Mouse (Mus musculus): ENCODE measurements around the gene Atp11a. TPM values are rescaled to one million over a fixed set of nuclear protein-coding genes. Genes with fewer than 3 reads are reported as not detected.

Gene Atp11a
- polyA plus RNA-seq (2012; rRNA removed; ENCODE audit: low replicate concordance): 5.6 and 12.4 TPM in 2 replicates

GRCm38 (mm10) chr8:12756391-12757157, at the start of gene Atp11a:
Atp11a (plus strand) TSS chr8:12757014.

DNA sequence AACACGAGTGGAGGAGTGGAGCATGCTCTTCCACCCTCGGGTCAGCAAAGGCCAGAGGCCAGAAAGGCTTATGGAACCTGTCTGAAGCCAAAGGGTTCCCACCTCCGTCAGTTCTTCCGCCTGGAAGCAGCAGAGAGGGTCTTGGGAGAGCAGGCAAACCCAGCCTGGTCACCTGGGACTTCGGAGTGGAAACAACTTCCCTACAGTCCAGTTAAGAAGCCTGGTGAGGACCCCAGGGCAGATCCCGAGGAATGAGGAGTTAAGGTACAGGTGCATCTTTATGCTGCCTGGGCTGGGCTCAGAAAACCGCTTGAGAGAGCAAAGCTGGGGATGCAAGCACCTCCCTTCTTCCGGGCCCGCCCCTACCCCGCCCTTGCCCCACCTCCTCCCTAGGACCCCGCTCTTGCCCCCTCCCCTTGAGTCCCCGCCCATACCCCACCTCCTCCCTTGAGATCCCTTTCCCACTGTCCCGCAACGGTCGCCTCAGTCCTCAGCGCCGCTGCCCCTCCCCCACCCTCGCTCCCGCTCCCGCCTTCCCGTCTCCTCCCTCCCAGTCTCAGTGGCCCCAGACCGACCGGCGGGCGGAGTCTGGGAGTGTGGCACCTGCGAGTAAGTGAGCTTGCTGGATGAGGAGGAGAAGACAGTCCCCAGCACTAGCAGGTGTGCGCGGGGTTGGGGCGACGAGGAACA, 116.7 kb downstream of the Atp11a start, which contains the start of gene Mcf2l:
Mcf2l (plus strand) TSS at position 450 of the 690 bp plus-strand sequence.

Other genes starting within 250 kb of the Atp11a start
- not detected in 2 replicates for gene Spaca7, start 184.0 kb upstream of the Atp11a start, polyA plus RNA-seq (2012; rRNA removed; ENCODE audit: low replicate concordance)
- 12.3 and 26.9 TPM in 2 replicates for gene Tubgcp3, start 84.8 kb upstream of the Atp11a start, polyA plus RNA-seq (2012; rRNA removed; ENCODE audit: low replicate concordance)
- gene Mcf2l, start 116.8 kb downstream of the Atp11a start, polyA plus RNA-seq (2012; rRNA removed; ENCODE audit: low replicate concordance): 5.7 and 7.8 TPM in 2 replicates

All from duodenum, adult 2 months (tissue).